Mouse (Mus musculus): ENCODE results near the gene Icam5.

DNA sequence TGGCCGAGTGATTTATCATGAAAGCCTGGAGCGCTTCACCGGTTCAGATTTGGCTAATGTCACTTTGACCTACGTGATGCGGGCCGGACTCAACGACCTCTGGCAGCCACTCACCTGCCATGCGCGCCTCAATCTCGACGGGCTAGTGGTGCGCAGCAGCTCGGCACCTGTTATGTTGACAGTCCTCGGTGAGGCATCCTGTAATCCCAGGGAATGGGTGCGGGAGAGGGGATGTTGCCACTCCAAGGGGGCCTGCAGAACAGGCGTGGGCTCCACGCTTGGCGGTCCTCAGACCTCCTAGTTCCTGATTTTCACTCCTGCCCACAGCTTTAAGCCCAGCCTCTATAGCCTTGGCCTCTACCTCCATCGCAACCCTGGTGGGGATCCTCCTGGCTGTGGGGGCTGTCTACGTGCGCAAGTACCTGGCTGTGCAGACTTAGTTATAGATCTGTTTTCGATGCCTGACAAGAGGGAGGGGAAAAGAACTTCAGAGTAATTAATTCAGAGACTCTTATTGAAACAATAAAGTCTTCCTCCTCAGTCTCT, 1.7 kb upstream of the Icam5 start:
- TF ChIP-seq POLR2A (IDR thresholded peaks at IDR 0.05; ENCODE audit: control insufficient read depth, low read depth, low read length) (no peak), CTCF (IDR thresholded peaks at IDR 0.05; ENCODE audit: control insufficient read depth, insufficient read depth, insufficient replicate concordance, low read depth, low read length) (no peak)
